Comparison of ENCODE assay signal across 12 mouse cellular contexts in the genomic region with DNA sequence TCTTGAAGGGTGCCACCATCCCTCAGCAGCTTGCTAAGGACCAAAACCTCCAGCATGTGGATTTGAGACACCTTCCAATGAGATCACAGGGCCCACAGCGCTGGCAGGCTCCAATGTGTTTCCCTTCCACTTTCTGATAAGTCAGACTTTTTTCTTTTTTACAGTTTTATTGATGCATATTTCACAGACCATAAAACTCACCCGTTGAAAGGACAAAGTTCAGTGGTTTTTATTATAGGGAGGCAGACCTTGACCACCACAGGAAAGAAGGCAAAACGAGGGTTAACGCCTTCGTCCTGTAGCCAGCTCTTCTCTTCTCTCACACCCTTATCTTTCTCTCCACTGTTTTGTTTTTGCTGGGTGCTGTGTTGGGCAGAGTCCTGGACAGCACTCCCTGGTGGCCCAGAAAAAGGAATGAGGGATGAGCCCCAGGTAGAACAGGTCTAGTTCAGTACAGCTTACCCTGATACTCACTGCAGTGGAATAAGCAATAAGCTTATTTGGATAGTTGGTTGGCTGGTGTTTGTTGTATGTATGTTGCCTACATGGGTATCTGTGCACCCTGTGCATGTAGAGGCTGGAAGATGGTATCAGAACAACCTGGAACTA.
"Had no signal": no experiment of that assay in that cellular context is flagged by ENCODE, and none has a peak within 500 bp of the region (broad histone marks: within the 10 kb centered on the region; RNA-seq: fewer than 3 reads in every experiment).

No protein-coding gene starts in this region.

- H3K9ac ChIP-seq: limb, embryonic 12.5 days; liver, embryonic 13.5 days; liver, postnatal 0 days; midbrain, embryonic 13.5 days had no signal

- H3K36me3 ChIP-seq: limb, embryonic 12.5 days; liver, embryonic 13.5 days; midbrain, embryonic 13.5 days had no signal

- H3K4me1 ChIP-seq: liver, embryonic 13.5 days had no signal

- H3K4me3 ChIP-seq: layer of hippocampus, adult 2 months; limb, embryonic 12.5 days; liver, embryonic 13.5 days; midbrain, embryonic 13.5 days had no signal

- H3K4me2 ChIP-seq: limb, embryonic 12.5 days; liver, embryonic 13.5 days; midbrain, embryonic 13.5 days had no signal

- H3K27ac ChIP-seq: layer of hippocampus, adult 2 months; limb, embryonic 12.5 days; liver, embryonic 13.5 days; midbrain, embryonic 13.5 days had no signal

- DNase-seq: kidney, adult 11 months; kidney, postnatal 14 days; liver; liver, embryonic 13.5 days; liver, postnatal 0 days; spleen, adult 18-20 months; thymus, adult 18-20 months; thymus, postnatal 14 days had no signal

- H3K9me3 ChIP-seq: limb, embryonic 12.5 days; liver, embryonic 13.5 days; midbrain, embryonic 13.5 days had no signal

- H3K27me3 ChIP-seq: limb, embryonic 12.5 days; liver, embryonic 13.5 days; midbrain, embryonic 13.5 days had no signal

- ATAC-seq: hindbrain, embryonic 16.5 days; liver, postnatal 0 days; midbrain, embryonic 13.5 days had no signal
